Mouse (Mus musculus) brain, embryonic 14.5 days (tissue): ENCODE results near the gene Mier2.

Experiments used
- CTCF ChIP-seq: fragments of 200-500 bp; IDR thresholded peaks from 2 replicates; pipeline ENCODE4 v1.5.1; 2012; ENCODE audit warnings: inconsistent platforms, mild to moderate bottlenecking, moderate library complexity, borderline replicate concordance; ENCODE audit not compliant: insufficient read depth, insufficient read length; ENCODE audit errors: extremely low read depth
- POLR2A ChIP-seq: fragments of 200-500 bp; IDR thresholded peaks from 2 replicates; pipeline ENCODE4 v1.6.1; 2012; ENCODE audit warnings: mild to moderate bottlenecking, inconsistent platforms, borderline replicate concordance; ENCODE audit not compliant: poor library complexity, insufficient read depth, insufficient read length, severe bottlenecking; ENCODE audit errors: extremely low read depth

- TF ChIP-seq POLR2A (no peak), CTCF (no peak)
Measured at GRCm38 (mm10) chr10:79569921-79570320, 14.9 kb upstream of the Mier2 start.
